Mouse (Mus musculus): ENCODE measurements around the gene Pkp4. TPM values are rescaled to one million over a fixed set of nuclear protein-coding genes. Genes with fewer than 3 reads are reported as not detected.
"Not testable (repeated sequence)": the region's sequence is repeated elsewhere in the genome, so short reads cannot be mapped to it uniquely, and the experiment has no call there.

Gene Pkp4
- total and polyA plus RNA-seq, 2 experiments from 2014 or later = 20.1 to 97.6 TPM

GRCm38 (mm10) chr2:59367191-59367590 lies 206.5 kb downstream of the Pkp4 start:
- no peaks in the 10 kb centered on the region for H3K36me3 ChIP-seq (ENCODE audit: insufficient read depth)

GRCm38 (mm10) chr2:59373113-59373512 lies 212.5 kb downstream of the Pkp4 start:
- no peak overlapping the region for H3K27ac ChIP-seq (ENCODE audit: low read depth, low read length)
- no peaks in the 10 kb centered on the region; the same call in 1 of the 2 replicates for H3K27me3 ChIP-seq (ENCODE audit: insufficient read depth, low read length)
- no peaks in the 10 kb centered on the region for H3K4me1 ChIP-seq (ENCODE audit: insufficient read depth)
- H3K9ac ChIP-seq = no peak overlapping the region
- no peaks in the 10 kb centered on the region for H3K36me3 ChIP-seq (ENCODE audit: insufficient read depth)
- no peaks in the 10 kb centered on the region for H3K9me3 ChIP-seq (ENCODE audit: low read length)
- DNase-seq (no peak), ATAC-seq (no peak)
- no peak for TF ChIP-seq CTCF (IDR thresholded peaks at IDR 0.05; ENCODE audit: low read depth)
- no peak overlapping the region for H3K4me2 ChIP-seq (ENCODE audit: low read depth)
- 93% methylated on average over 2 of the region's 2 CpGs for WGBS
- H3K4me3 ChIP-seq (ENCODE audit: low read depth, low read length) = no peak overlapping the region

More at GRCm38 (mm10) chr2:59367191-59367590, 206.5 kb downstream of the Pkp4 start:
- WGBS = 93% methylated on average over 4 of the region's 4 CpGs
- DNase-seq (no peak), ATAC-seq (no peak)
- no peaks in the 10 kb centered on the region; the same call in 1 of the 2 replicates for H3K27me3 ChIP-seq (ENCODE audit: insufficient read depth, low read length)
- no peak overlapping the region for H3K4me3 ChIP-seq (ENCODE audit: low read depth, low read length)
- no peaks in the 10 kb centered on the region for H3K9me3 ChIP-seq (ENCODE audit: low read length)
- no peak overlapping the region for H3K27ac ChIP-seq (ENCODE audit: low read depth, low read length)
- H3K4me2 ChIP-seq (ENCODE audit: low read depth) = no peak overlapping the region
- H3K4me1 ChIP-seq (ENCODE audit: insufficient read depth) = no peaks in the 10 kb centered on the region
- no peak for TF ChIP-seq CTCF (IDR thresholded peaks at IDR 0.05; ENCODE audit: low read depth)
- no peak overlapping the region for H3K9ac ChIP-seq

- Histone ChIP-seq H3K36me3 (ENCODE audit: insufficient read depth) (no peaks in the 10 kb centered on the region), H3K4me1 (ENCODE audit: insufficient read depth) (no peaks in the 10 kb centered on the region), H3K9ac (no peak overlapping the region), H3K4me2 (ENCODE audit: low read depth) (no peak overlapping the region), H3K4me3 (ENCODE audit: low read depth, low read length) (no peak overlapping the region), H3K9me3 (ENCODE audit: low read length) (no peaks in the 10 kb centered on the region), H3K27me3 (ENCODE audit: insufficient read depth, low read length) (no peaks in the 10 kb centered on the region), H3K27ac (ENCODE audit: low read depth, low read length) (no peak overlapping the region)
- TF ChIP-seq CTCF (IDR thresholded peaks at IDR 0.05; ENCODE audit: low read depth) = no peak
- 90% methylated on average over 9 of the region's 9 CpGs for WGBS
- no peak for ATAC-seq
- no peak for DNase-seq
These were observed 217.4 kb downstream of the Pkp4 start for GRCm38 (mm10) chr2:59378096-59378495.

- not testable (repeated sequence) for H3K4me1 ChIP-seq (ENCODE audit: insufficient read depth); H3K27ac ChIP-seq (ENCODE audit: low read depth, low read length); H3K4me3 ChIP-seq (ENCODE audit: low read depth, low read length); H3K9me3 ChIP-seq (ENCODE audit: low read length); DNase-seq; H3K36me3 ChIP-seq (ENCODE audit: insufficient read depth); H3K27me3 ChIP-seq (ENCODE audit: insufficient read depth, low read length); H3K4me2 ChIP-seq (ENCODE audit: low read depth); H3K9ac ChIP-seq; ATAC-seq
- WGBS = 95% methylated on average over 15 of the region's 17 CpGs
These were observed 218.2 kb downstream of the Pkp4 start for GRCm38 (mm10) chr2:59378861-59379260.

- no peak for TF ChIP-seq CTCF (IDR thresholded peaks at IDR 0.05; ENCODE audit: low read depth)
- 97% methylated on average over 17 of the region's 17 CpGs for WGBS
- DNase-seq = no peak
- no peak for ATAC-seq
- Histone ChIP-seq H3K27me3 (ENCODE audit: insufficient read depth, low read length) (no peaks in the 10 kb centered on the region), H3K4me2 (ENCODE audit: low read depth) (no peak overlapping the region), H3K36me3 (ENCODE audit: insufficient read depth) (no peaks in the 10 kb centered on the region), H3K9ac (no peak overlapping the region), H3K4me3 (ENCODE audit: low read depth, low read length) (no peak overlapping the region), H3K9me3 (ENCODE audit: low read length) (no peaks in the 10 kb centered on the region), H3K4me1 (ENCODE audit: insufficient read depth) (no peaks in the 10 kb centered on the region), H3K27ac (ENCODE audit: low read depth, low read length) (no peak overlapping the region)
These were observed 222.6 kb downstream of the Pkp4 start for GRCm38 (mm10) chr2:59383231-59383630.

GRCm38 (mm10) chr2:59383852-59384776 lies 223.5 kb downstream of the Pkp4 start:
- 73% methylated on average over 10 of the region's 10 CpGs for WGBS
- TF ChIP-seq CTCF (IDR thresholded peaks at IDR 0.05; ENCODE audit: low read depth) = no peak
- H3K27me3 ChIP-seq (ENCODE audit: insufficient read depth, low read length) = no peaks in the 10 kb centered on the region
- no peaks in the 10 kb centered on the region for H3K4me1 ChIP-seq (ENCODE audit: insufficient read depth)
- H3K36me3 ChIP-seq (ENCODE audit: insufficient read depth) = no peaks in the 10 kb centered on the region
- DNase-seq = no peak
- no peak overlapping the region for H3K4me2 ChIP-seq (ENCODE audit: low read depth)
- no peaks in the 10 kb centered on the region for H3K9me3 ChIP-seq (ENCODE audit: low read length)
- no peak overlapping the region for H3K27ac ChIP-seq (ENCODE audit: low read depth, low read length)
- H3K9ac ChIP-seq = no peak overlapping the region
- no peak for ATAC-seq
- H3K4me3 ChIP-seq (ENCODE audit: low read depth, low read length) = no peak overlapping the region

GRCm38 (mm10) chr2:59385211-59385935 lies 224.7 kb downstream of the Pkp4 start:
- DNase-seq = no peak
- Histone ChIP-seq H3K27ac (ENCODE audit: low read depth, low read length) (no peak overlapping the region), H3K4me1 (ENCODE audit: insufficient read depth) (no peaks in the 10 kb centered on the region; the same call in 1 of the 2 replicates), H3K9me3 (ENCODE audit: low read length) (no peaks in the 10 kb centered on the region), H3K4me2 (ENCODE audit: low read depth) (no peak overlapping the region), H3K9ac (no peak overlapping the region), H3K4me3 (ENCODE audit: low read depth, low read length) (no peak overlapping the region), H3K36me3 (ENCODE audit: insufficient read depth) (no peaks in the 10 kb centered on the region), H3K27me3 (ENCODE audit: insufficient read depth, low read length) (no peaks in the 10 kb centered on the region)
- ATAC-seq = no peak
- TF ChIP-seq CTCF (IDR thresholded peaks at IDR 0.05; ENCODE audit: low read depth) = no peak
- WGBS = 64% methylated on average over 4 of the region's 4 CpGs
